Mouse (Mus musculus) heart, postnatal 25 days (tissue): Measurements from ENCODE around the gene Rpl9. TPM values are rescaled to one million over a fixed set of nuclear protein-coding genes. Genes with fewer than 3 reads are reported as not detected.

Experiments
- DNase-seq: peaks from one replicate; pipeline ENCODE4 v3.0.0; 2022; ENCODE audit warnings: low spot score
- intact Hi-C: fragments of 180-260 bp; cut with DNase I; formaldehyde crosslinking; loops from one replicate; pipeline ENCODE4 v1.15.1; 2025
- total RNA-seq, 2 experiments: library from RNA; stranded (reverse); gene quantifications; 2 replicates each; pipeline ENCODE4 v1.2.3; 2021

Rpl9 gene
- 100 to 1,000 TPM; 612 to 670 TPM for total RNA-seq

GRCm38 (mm10) chr5:65390648-65391644, at the start of gene Rpl9, which contains the start of gene Lias:
TSS of gene Rpl9 (minus strand) at chr5:65391444.
TSS of gene Lias (plus strand) at chr5:65391497.
- peak; percentile 95 for DNase-seq
- intact Hi-C loops: loop anchor here (2.0 to 10.0 kb wide), 2 partner anchors 54 to 386 kb away; no protein-coding TSS in a partner anchor

- intact Hi-C loops: loop anchor here (5.0 kb wide), 2 partner anchors 39 to 99 kb away; partner anchors contain the start of genes Smim14 and Ube2k
These were observed 46.8 kb upstream of the Rpl9 start for GRCm38 (mm10) chr5:65438041-65438440.

GRCm38 (mm10) chr5:65435806-65436561, 44.7 kb upstream of the Rpl9 start, which contains the start of gene Ugdh:
TSS of gene Ugdh (minus strand) at chr5:65435949.
- intact Hi-C loops: loop anchor here (2.0 to 5.0 kb wide), 3 partner anchors 41 to 101 kb away; partner anchors contain the start of genes Gm43552, Smim14 and Ube2k

More at GRCm38 (mm10) chr5:65438041-65438440, 46.8 kb upstream of the Rpl9 start:
- DNase-seq: no peak

GRCm38 (mm10) chr5:65435363-65435805, 44.1 kb upstream of the Rpl9 start:
- intact Hi-C loops: loop anchor here (2.0 to 5.0 kb wide), 3 partner anchors 42 to 102 kb away; partner anchors contain the start of genes Gm43552, Smim14 and Ube2k
- DNase-seq: no peak

More at GRCm38 (mm10) chr5:65435806-65436561, 44.7 kb upstream of the Rpl9 start, which contains the start of gene Ugdh:
- peak; percentile 99 for DNase-seq

- DNase-seq: no peak
- intact Hi-C loops: loop anchor here (2.0 to 5.0 kb wide), 3 partner anchors 43 to 103 kb away; partner anchors contain the start of genes Gm43552, Smim14 and Ube2k
These were observed 43.5 kb upstream of the Rpl9 start for GRCm38 (mm10) chr5:65434471-65435362.

GRCm38 (mm10) chr5:65429441-65429840, 38.2 kb upstream of the Rpl9 start:
- intact Hi-C loops: no loop called here
- DNase-seq: no peak

GRCm38 (mm10) chr5:65428321-65428720, 37.1 kb upstream of the Rpl9 start:
- DNase-seq: no peak
- intact Hi-C loops: no loop called here

DNA sequence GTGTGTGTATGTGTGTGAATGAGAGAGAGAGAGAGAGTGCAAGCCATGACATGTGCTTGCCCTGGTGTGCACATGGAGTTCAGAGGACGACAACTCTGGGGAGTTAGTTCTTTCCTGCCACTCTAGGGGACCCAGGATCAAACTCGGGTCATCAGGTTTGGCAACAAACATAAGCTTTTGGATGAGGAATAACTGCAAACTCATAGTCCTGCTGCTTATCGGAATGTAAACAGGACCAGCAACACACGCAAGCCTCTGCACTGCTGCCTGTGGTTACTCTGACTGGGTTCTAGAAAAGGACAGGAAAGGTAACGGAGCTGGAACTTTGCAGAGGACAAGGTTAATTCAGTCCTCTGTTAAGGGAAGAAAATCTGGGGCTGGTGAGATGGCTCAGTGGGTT, 34.0 kb upstream of the Rpl9 start:
- intact Hi-C loops: no loop called here
- DNase-seq: no peak

DNA sequence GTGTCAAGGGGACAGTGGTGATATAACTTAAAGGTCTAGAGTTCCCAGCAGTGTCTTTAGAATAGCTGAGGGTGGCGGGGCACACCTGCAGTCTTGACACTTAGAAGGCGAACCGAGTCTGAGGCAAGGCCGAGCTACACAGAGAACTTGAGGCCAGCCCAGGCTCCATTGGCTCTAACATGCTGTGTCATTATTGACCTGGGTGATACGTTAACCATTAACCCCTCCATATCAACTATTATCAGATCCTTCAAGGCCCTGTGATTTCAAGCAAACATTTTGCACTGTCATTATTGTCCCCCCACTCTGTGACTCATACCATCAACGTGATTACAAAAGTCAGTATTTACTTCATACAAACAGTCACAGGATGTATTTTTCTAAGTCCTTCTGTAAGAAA, 33.0 kb upstream of the Rpl9 start:
- DNase-seq: no peak
- intact Hi-C loops: no loop called here

- intact Hi-C loops: no loop called here
- no peak for DNase-seq
These were observed 31.6 kb upstream of the Rpl9 start for GRCm38 (mm10) chr5:65422803-65423202.

- intact Hi-C loops: no loop called here
- DNase-seq: no peak
These were observed 29.6 kb upstream of the Rpl9 start for GRCm38 (mm10) chr5:65420822-65421221.

GRCm38 (mm10) chr5:65419136-65419535, 27.9 kb upstream of the Rpl9 start:
- DNase-seq: no peak
- intact Hi-C loops: no loop called here

- intact Hi-C loops: no loop called here
- no peak for DNase-seq
These were observed 24.6 kb upstream of the Rpl9 start for GRCm38 (mm10) chr5:65415653-65416458.

- intact Hi-C loops: no loop called here
- no peak for DNase-seq
These were observed 16.7 kb upstream of the Rpl9 start for GRCm38 (mm10) chr5:65407989-65408388.

DNA sequence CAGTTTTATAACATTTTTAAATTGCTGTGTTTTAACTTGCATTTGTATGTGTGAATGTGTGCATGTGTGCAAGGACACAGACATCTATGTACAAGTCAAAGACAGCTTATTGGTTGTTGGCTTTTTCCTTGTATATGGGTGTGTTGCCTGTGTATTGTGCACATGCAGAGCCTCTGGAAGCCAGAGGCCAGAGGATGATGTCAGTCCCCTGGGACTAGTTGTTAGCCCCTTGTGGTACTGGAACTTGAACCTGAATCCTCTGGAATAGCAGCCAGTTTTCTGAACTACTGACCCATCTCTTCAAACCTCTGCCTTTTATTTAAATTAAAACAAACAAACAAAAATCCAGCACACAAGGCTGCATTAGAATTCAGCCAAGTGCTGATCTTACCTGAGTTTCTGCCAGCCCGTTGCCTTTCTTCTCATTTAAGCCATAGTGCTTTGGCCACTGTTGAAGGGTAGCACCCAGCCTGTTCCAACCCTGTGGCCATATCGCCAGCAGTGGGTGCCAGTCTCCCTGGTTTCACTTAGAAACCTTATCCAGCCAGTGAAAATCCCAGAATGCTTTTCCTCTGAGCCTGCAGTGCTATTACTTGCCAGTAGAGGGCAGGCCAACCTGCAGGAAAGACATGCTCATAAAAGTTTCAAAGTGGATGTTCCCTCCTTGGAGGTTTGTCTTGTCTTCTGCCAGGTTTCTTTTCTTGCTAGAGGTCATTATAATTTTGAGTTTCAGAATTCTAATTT, 10.2 kb upstream of the Rpl9 start:
- intact Hi-C loops: loop anchor here (1.0 to 5.0 kb wide), 3 partner anchors 131 to 366 kb away; no protein-coding TSS in a partner anchor
- peak; percentile 47 for DNase-seq

- no peak for DNase-seq
- intact Hi-C loops: loop anchor here (10.0 kb wide), 1 partner anchor 390 kb away; no protein-coding TSS in a partner anchor
These were observed 3.2 kb upstream of the Rpl9 start for GRCm38 (mm10) chr5:65394425-65394824.

DNA sequence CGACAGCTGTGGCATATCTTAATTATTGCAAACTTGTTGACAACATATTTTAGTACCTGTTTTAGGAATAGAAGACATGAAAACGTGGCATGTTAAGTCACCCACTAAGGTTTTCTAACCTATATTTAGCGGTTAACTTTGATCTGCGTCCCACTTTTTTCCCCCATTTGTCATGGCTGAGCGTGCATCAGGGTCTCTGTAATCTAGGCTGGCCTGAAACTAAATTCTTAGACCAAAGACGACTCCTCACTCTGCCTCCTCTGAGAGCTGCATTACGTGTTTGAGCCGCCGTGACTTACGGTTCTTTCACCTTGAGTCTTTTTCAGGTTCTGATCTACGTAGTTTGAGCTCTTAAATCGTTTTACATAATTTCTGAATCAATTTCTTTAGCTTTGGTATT, 509 bp upstream of the Rpl9 start:
- intact Hi-C loops: loop anchor here (2.0 to 10.0 kb wide), 2 partner anchors 55 to 387 kb away; no protein-coding TSS in a partner anchor

More for the DNA sequence above, 509 bp upstream of the Rpl9 start:
- DNase-seq: no peak
